Comparison of ENCODE assay signal across 14 mouse cellular contexts in genomic region chr4:117890031-117890430, GRCm38 (mm10).
"Had no signal": no experiment of that assay in that cellular context is flagged by ENCODE, and none has a peak within 500 bp of the region (broad histone marks: within the 10 kb centered on the region; RNA-seq: fewer than 3 reads in every experiment).

No protein-coding gene starts in this region.

- DNase-seq: kidney, adult 9 months; kidney, postnatal 36 days; layer of hippocampus, adult 9-11 months; layer of hippocampus, postnatal 36 days; lung, adult 18-20 months; retina, postnatal 1 day; right cerebral cortex, postnatal 14 days; thymus, adult 18-20 months; thymus, postnatal 14 days had no signal

- H3K4me2 ChIP-seq: limb, embryonic 15.5 days; midbrain, embryonic 15.5 days had no signal

- H3K9me3 ChIP-seq: limb, embryonic 15.5 days; midbrain, embryonic 15.5 days; neural tube, embryonic 13.5 days had no signal

- H3K27me3 ChIP-seq: limb, embryonic 15.5 days; midbrain, embryonic 15.5 days; neural tube, embryonic 13.5 days had no signal

- H3K9ac ChIP-seq: limb, embryonic 15.5 days; liver, embryonic 14.5 days; midbrain, embryonic 15.5 days; neural tube, embryonic 13.5 days had no signal

- ATAC-seq: midbrain, embryonic 15.5 days had no signal

- H3K27ac ChIP-seq: kidney, postnatal 0 days; limb, embryonic 15.5 days; liver, embryonic 14.5 days; midbrain, embryonic 15.5 days; neural tube, embryonic 13.5 days had no signal
